Mouse (Mus musculus) MEL (cell line): ENCODE measurements around the gene Cux1. TPM values are rescaled to one million over a fixed set of nuclear protein-coding genes. Genes with fewer than 3 reads are reported as not detected.

ENCODE experiments used
- DNase-seq: peaks from one replicate; pipeline ENCODE4 v3.0.0; 2011; ENCODE audit warnings: low read depth, low spot score
- H3K27ac ChIP-seq: 2 replicates; pipeline ENCODE4 v1.5.1; 2012; ENCODE audit warnings: low read depth, mild to moderate bottlenecking, control low read depth, low read length, moderate library complexity; ENCODE audit not compliant: control insufficient read depth
- H3K27me3 ChIP-seq, 2 experiments: fragments of 150-350 bp in 1 of 2; sonication (generic) in 1 of 2; 2 replicates each; pipeline ENCODE4 v1.6.1; 2012; ENCODE audit warnings: low read length in 2 of 2, mild to moderate bottlenecking in 2 of 2, improper control_type of control experiment in 1 of 2, moderate library complexity in 1 of 2; ENCODE audit not compliant: insufficient read depth in 2 of 2, control insufficient read depth in 1 of 2
- H3K36me3 ChIP-seq, 2 experiments: 2 replicates each; pipeline ENCODE4 v1.6.1; 2012 to 2014; ENCODE audit warnings: low read length in 2 of 2, improper control_type of control experiment in 1 of 2, inconsistent platforms in 1 of 2, mild to moderate bottlenecking in 1 of 2; ENCODE audit not compliant: insufficient read depth in 2 of 2, control insufficient read depth in 1 of 2
- H3K4me1 ChIP-seq, 2 experiments: fragments of 150-350 bp in 1 of 2; sonication (generic) in 1 of 2; 2 replicates each; pipeline ENCODE4 v1.6.1; 2012; ENCODE audit warnings: low read length in 2 of 2, improper control_type of control experiment in 1 of 2, mild to moderate bottlenecking in 1 of 2; ENCODE audit not compliant: insufficient read depth in 2 of 2, control insufficient read depth in 1 of 2
- H3K4me3 ChIP-seq, 2 experiments: fragments of 150-350 bp in 1 of 2; sonication (generic) in 1 of 2; 2 replicates each; pipeline ENCODE4 v1.5.1; 2012; ENCODE audit warnings: low read depth in 2 of 2, low read length in 2 of 2, mild to moderate bottlenecking in 2 of 2, moderate library complexity in 2 of 2, control low read depth in 1 of 2, improper control_type of control experiment in 1 of 2; ENCODE audit not compliant: control insufficient read depth in 1 of 2, insufficient read depth in 1 of 2
- H3K79me2 ChIP-seq: 2 replicates; pipeline ENCODE4 v1.6.1; 2012; ENCODE audit warnings: mild to moderate bottlenecking, low read length, moderate library complexity; ENCODE audit not compliant: control insufficient read depth, poor library complexity, insufficient read depth
- H3K9ac ChIP-seq: 2 replicates; pipeline ENCODE4 v1.6.1; 2012; ENCODE audit warnings: low read depth, mild to moderate bottlenecking, control low read depth, low read length, moderate library complexity; ENCODE audit not compliant: control insufficient read depth, poor library complexity, severe bottlenecking
- H3K9me3 ChIP-seq: fragments of 150-350 bp; sonication (generic); replicated peaks from 2 replicates; pipeline ENCODE4 v1.6.1; 2012; ENCODE audit warnings: mild to moderate bottlenecking, low read length, improper control_type of control experiment, moderate library complexity; ENCODE audit not compliant: insufficient read depth
- BHLHE40 ChIP-seq: IDR thresholded peaks from 2 replicates; pipeline ENCODE4 v1.6.1; 2012; ENCODE audit warnings: low read depth, mild to moderate bottlenecking, inconsistent platforms, low read length, improper control_type of control experiment, borderline replicate concordance
- CHD1 ChIP-seq: IDR thresholded peaks from 2 replicates; pipeline ENCODE4 v1.6.1; 2012; ENCODE audit warnings: low read depth, mild to moderate bottlenecking, inconsistent platforms, low read length, improper control_type of control experiment
- E2F4 ChIP-seq: IDR thresholded peaks from 2 replicates; pipeline ENCODE4 v1.6.1; 2011; ENCODE audit warnings: low read depth, low read length, improper control_type of control experiment, borderline replicate concordance
- EP300 ChIP-seq, 2 experiments: IDR thresholded peaks; 2 replicates each; pipeline ENCODE4 v1.6.1; 2011; ENCODE audit warnings: improper control_type of control experiment in 2 of 2, low read length in 2 of 2, low read depth in 1 of 2, mild to moderate bottlenecking in 1 of 2
- ETS1 ChIP-seq: IDR thresholded peaks from 2 replicates; pipeline ENCODE4 v1.6.1; 2012; ENCODE audit warnings: low read depth, mild to moderate bottlenecking, inconsistent platforms, low read length, improper control_type of control experiment, moderate library complexity
- HCFC1 ChIP-seq: IDR thresholded peaks from 2 replicates; pipeline ENCODE4 v1.6.1; 2012; ENCODE audit warnings: low read depth, mild to moderate bottlenecking, inconsistent platforms, low read length, improper control_type of control experiment, moderate library complexity
- KAT2A ChIP-seq: conservative IDR thresholded peaks from 2 replicates; pipeline ENCODE4 v1.6.1; 2012; ENCODE audit warnings: low read depth, low read length, improper control_type of control experiment, inconsistent platforms
- MAX ChIP-seq: IDR thresholded peaks from 2 replicates; pipeline ENCODE4 v1.6.1; 2011; ENCODE audit warnings: low read length, improper control_type of control experiment
- MAZ ChIP-seq: IDR thresholded peaks from 2 replicates; pipeline ENCODE4 v1.6.1; 2012; ENCODE audit warnings: low read depth, mild to moderate bottlenecking, inconsistent platforms, low read length, improper control_type of control experiment
- MEF2A ChIP-seq: IDR thresholded peaks from 2 replicates; pipeline ENCODE4 v1.6.1; 2014; ENCODE audit warnings: low read depth, mild to moderate bottlenecking, inconsistent platforms, low read length, improper control_type of control experiment; ENCODE audit not compliant: poor library complexity, insufficient replicate concordance, severe bottlenecking; ENCODE audit errors: extremely low read depth
- NELFE ChIP-seq: IDR thresholded peaks from 2 replicates; pipeline ENCODE4 v1.6.1; 2011; ENCODE audit warnings: low read depth, low read length, improper control_type of control experiment
- NRF1 ChIP-seq: IDR thresholded peaks from 2 replicates; pipeline ENCODE4 v1.6.1; 2014; ENCODE audit warnings: low read depth, mild to moderate bottlenecking, inconsistent platforms, low read length, improper control_type of control experiment, moderate library complexity; ENCODE audit not compliant: poor library complexity, insufficient read depth, severe bottlenecking
- POLR2A ChIP-seq, 2 experiments: IDR thresholded peaks; 2 replicates each; pipeline ENCODE4 v1.6.1; 2011 to 2012; ENCODE audit warnings: low read length in 2 of 2, mild to moderate bottlenecking in 2 of 2, control low read depth in 1 of 2, improper control_type of control experiment in 1 of 2, low read depth in 1 of 2, moderate library complexity in 1 of 2; ENCODE audit not compliant: control insufficient read depth in 1 of 2, insufficient read depth in 1 of 2, poor library complexity in 1 of 2
- POLR2AphosphoS5 ChIP-seq: IDR thresholded peaks from 2 replicates; pipeline ENCODE4 v1.6.1; 2012; ENCODE audit warnings: low read depth, borderline replicate concordance, mild to moderate bottlenecking, inconsistent platforms, low read length, moderate library complexity, mixed read lengths
- TBP ChIP-seq: IDR thresholded peaks from 2 replicates; pipeline ENCODE4 v1.8.0; 2011; ENCODE audit warnings: low read depth, low read length, improper control_type of control experiment
- UBTF ChIP-seq: IDR thresholded peaks from 2 replicates; pipeline ENCODE4 v1.6.1; 2012; ENCODE audit warnings: low read depth, mild to moderate bottlenecking, inconsistent platforms, low read length, improper control_type of control experiment, moderate library complexity, borderline replicate concordance; ENCODE audit not compliant: insufficient read depth
- USF1 ChIP-seq: IDR thresholded peaks from 2 replicates; pipeline ENCODE4 v1.6.1; 2014; ENCODE audit warnings: low read depth, mild to moderate bottlenecking, inconsistent platforms, low read length, improper control_type of control experiment, moderate library complexity
- USF2 ChIP-seq, 2 experiments: IDR thresholded peaks; 2 replicates each; pipeline ENCODE4 v1.6.1; 2011 to 2012; ENCODE audit warnings: improper control_type of control experiment in 2 of 2, low read length in 2 of 2, borderline replicate concordance in 1 of 2, inconsistent platforms in 1 of 2, low read depth in 1 of 2, mild to moderate bottlenecking in 1 of 2; ENCODE audit not compliant: insufficient read depth in 1 of 2
- ZC3H11A ChIP-seq: IDR thresholded peaks from 2 replicates; pipeline ENCODE4 v1.6.1; 2012; ENCODE audit warnings: low read depth, mild to moderate bottlenecking, inconsistent platforms, low read length, improper control_type of control experiment
- ZKSCAN1 ChIP-seq: IDR thresholded peaks from 2 replicates; pipeline ENCODE4 v1.6.1; 2012; ENCODE audit warnings: low read depth, mild to moderate bottlenecking, inconsistent platforms, low read length, improper control_type of control experiment, moderate library complexity
- polyA plus RNA-seq, 2 experiments: library from polyadenylated mRNA; stranded (reverse) in 1 of 2; unstranded in 1 of 2; fragments of >175 nt in 1 of 2; fragments of >200 nt in 1 of 2; gene quantifications; 2 replicates each; pipeline versions ENCODE4 v1.2.1 to v1.2.4; 2012; ENCODE audit warnings: low replicate concordance in 2 of 2, low read depth in 1 of 2; ENCODE audit not compliant: insufficient read length in 2 of 2, insufficient read depth in 1 of 2, missing spikeins in 1 of 2
- total RNA-seq: library from RNA; depleted of rRNA; stranded (reverse); fragments of 300-350 nt; gene quantifications from 2 replicates; pipeline ENCODE4 v1.2.3, GENCODE M21; 2012

The Cux1 gene
- total and polyA plus RNA-seq, 3 experiments: 71.1 to 104 TPM; not detected in 1

DNA sequence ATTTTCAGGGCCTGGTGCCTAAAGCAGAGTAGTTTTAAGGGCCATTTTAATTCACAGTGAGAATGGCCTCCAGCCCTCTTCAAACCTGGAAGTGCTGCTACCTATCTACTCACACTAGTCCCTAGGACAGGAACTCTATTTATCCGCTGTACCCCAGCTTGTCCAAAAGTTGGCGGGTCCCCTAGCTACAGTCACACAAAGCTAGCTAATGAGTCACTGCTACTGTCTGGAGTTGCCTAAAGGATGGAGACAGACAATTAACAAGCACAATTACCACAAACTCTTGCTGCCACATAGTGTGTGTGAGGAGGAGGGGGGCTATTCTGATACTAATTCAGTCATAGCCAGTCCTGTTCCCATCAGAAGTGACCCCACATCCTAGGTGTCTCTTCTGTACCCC is 68.0 kb downstream of the Cux1 start:
- H3K4me1 ChIP-seq: peaks cover 36 to 53% of the 10 kb centered on the region in 2 experiments
- H3K27me3 ChIP-seq: no peaks in the 10 kb centered on the region
- no peak overlapping the region; the same call in 1 of the 2 replicates for H3K27ac ChIP-seq
- H3K4me3 ChIP-seq: no peak overlapping the region
- H3K36me3 ChIP-seq: peaks cover 0 to 38% of the 10 kb centered on the region in 2 experiments
- no peak for TF ChIP-seq POLR2A (IDR thresholded peaks at IDR 0.05; ENCODE audit: control insufficient read depth in 1 of 2, insufficient read depth in 1 of 2, low read depth in 1 of 2, low read length in 2 of 2, poor library complexity in 1 of 2)
- TF ChIP-seq ETS1: no peak
- H3K79me2 ChIP-seq: peaks cover 69% of the 10 kb centered on the region
- H3K9ac ChIP-seq: no peak overlapping the region
- no peak for DNase-seq
- no peaks in the 10 kb centered on the region for H3K9me3 ChIP-seq

DNA sequence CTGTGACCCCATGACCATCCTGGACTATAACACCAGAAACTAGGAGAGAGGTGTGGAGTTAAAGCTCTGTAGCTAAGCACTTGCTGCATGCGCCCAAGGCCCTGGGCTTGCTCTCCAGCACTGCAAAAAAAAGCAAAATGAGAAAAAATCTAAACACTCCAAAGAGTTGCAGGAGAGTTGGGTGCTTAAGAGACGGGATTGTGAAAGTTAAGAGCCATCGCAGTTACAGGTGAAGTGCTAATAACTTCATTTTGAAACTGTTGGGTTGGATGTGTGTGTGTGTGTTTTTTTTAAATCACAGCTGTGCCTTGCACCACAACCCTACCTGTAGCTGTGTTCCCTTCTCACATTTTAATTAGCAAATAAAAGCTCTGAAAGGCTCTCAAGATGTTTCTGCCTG is 68.5 kb downstream of the Cux1 start:
- Histone ChIP-seq H3K27ac (no peak overlapping the region), H3K4me3 (no peak overlapping the region), H3K36me3 (peaks cover 0 to 41% of the 10 kb centered on the region in 2 experiments), H3K79me2 (peaks cover 69% of the 10 kb centered on the region), H3K9me3 (no peaks in the 10 kb centered on the region), H3K27me3 (no peaks in the 10 kb centered on the region), H3K9ac (no peak overlapping the region), H3K4me1 (peaks cover 38 to 53% of the 10 kb centered on the region in 2 experiments)
- DNase-seq: no peak
- no peak for TF ChIP-seq BHLHE40
- no peak for TF ChIP-seq ZKSCAN1
- TF ChIP-seq USF1: no peak
- TF ChIP-seq POLR2A (IDR thresholded peaks at IDR 0.05; ENCODE audit: control insufficient read depth in 1 of 2, insufficient read depth in 1 of 2, low read depth in 1 of 2, low read length in 2 of 2, poor library complexity in 1 of 2): no peak
- TF ChIP-seq MAZ: no peak
- no peak for TF ChIP-seq KAT2A
- no peak for TF ChIP-seq UBTF
- TF ChIP-seq TBP: no peak
- TF ChIP-seq CHD1: no peak
- no peak for TF ChIP-seq HCFC1
- no peak for TF ChIP-seq E2F4
- no peak for TF ChIP-seq MAX
- no peak for TF ChIP-seq EP300 (IDR thresholded peaks at IDR 0.05; ENCODE audit: low read depth in 1 of 2, low read length in 2 of 2)
- no peak for TF ChIP-seq MEF2A
- TF ChIP-seq ZC3H11A: no peak
- no peak for TF ChIP-seq POLR2AphosphoS5
- no peak for TF ChIP-seq NELFE
- no peak for TF ChIP-seq NRF1
- no peak for TF ChIP-seq USF2 (IDR thresholded peaks at IDR 0.05; ENCODE audit: borderline replicate concordance in 1 of 2, insufficient read depth in 1 of 2, low read depth in 1 of 2, low read length in 2 of 2)
